ENCODE assay signal across 19 mouse cellular contexts in the genomic region with DNA sequence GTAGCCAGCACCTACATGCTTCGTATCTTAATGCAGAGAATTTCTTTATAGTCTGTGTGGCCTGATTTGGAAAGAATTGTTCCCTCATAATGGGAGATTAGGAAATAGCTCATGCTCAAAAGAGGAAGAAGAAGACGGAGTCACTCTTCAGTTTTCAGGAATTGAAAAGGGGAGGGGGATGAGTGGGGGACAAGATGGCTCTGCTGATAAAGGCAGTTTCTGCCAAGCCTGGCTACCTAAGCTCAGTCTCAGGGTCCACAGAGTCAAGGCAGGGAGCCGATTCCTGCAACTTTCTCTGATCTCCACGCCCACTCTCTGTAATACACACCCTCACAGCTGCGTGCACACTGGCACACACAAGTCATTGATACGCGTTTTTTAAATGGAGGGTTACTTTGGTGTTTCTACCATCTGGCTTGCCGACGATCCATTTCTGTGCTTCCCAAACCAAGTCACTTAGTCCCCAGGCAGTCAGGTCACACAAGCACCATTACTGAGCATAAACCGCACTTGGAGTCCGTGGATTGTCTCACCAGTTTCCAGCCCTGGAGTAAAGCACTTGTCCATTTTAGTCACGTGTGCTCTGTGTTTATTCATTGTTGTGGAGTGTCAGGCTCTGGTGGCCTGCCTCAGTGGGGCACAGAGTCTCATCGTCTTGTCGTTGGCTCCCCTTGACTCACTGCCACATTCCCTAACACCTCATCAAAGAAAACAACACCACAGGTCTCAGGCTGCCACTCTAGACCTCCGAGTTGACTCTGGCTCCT.
DNase-seq lines count a peak whose midpoint lies in the region; ATAC-seq and TF ChIP-seq lines count a peak whose summit lies in the region.
"Had no signal": no experiment of that assay in that cellular context is flagged by ENCODE, and none has a peak within 500 bp of the region (broad histone marks: within the 10 kb centered on the region; RNA-seq: fewer than 3 reads in every experiment).

No protein-coding gene starts in this region.

- peak overlapping the region; percentile 30 for H3K4me2 ChIP-seq in liver, embryonic 11.5 days
- H3K4me2 ChIP-seq in hindbrain, embryonic 16.5 days (ENCODE audit: low read length), result no peak overlapping the region
- H3K4me2 ChIP-seq: forebrain, embryonic 13.5 days; hindbrain, embryonic 14.5 days; kidney, embryonic 15.5 days; lung, embryonic 14.5 days; neural tube, embryonic 13.5 days had no signal

- no peak overlapping the region for H3K9ac ChIP-seq in liver, adult 2 months (ENCODE audit: low read depth, low read length)
- H3K9ac ChIP-seq in MEL (ENCODE audit: control insufficient read depth, low read depth, low read length, poor library complexity, severe bottlenecking), result peak overlapping the region; percentile 18; the same call in 1 of the 2 replicates
- H3K9ac ChIP-seq in liver, embryonic 11.5 days (ENCODE audit: low read depth, low read length), result no peak overlapping the region
- H3K9ac ChIP-seq in hindbrain, embryonic 16.5 days (ENCODE audit: low read depth, low read length), result no peak overlapping the region
- H3K9ac ChIP-seq: forebrain, embryonic 13.5 days; hindbrain, embryonic 14.5 days; kidney, embryonic 15.5 days; lung, embryonic 14.5 days; neural tube, embryonic 13.5 days had no signal

- peak; percentile 76 to 81 for TF ChIP-seq EP300 in MEL (IDR thresholded peaks at IDR 0.05; ENCODE audit: low read depth in 1 of 2, low read length in 2 of 2)

- H3K4me1 ChIP-seq in liver, adult 2 months (ENCODE audit: control insufficient read depth, insufficient read depth, low read length), result no peaks in the 10 kb centered on the region
- H3K4me1 ChIP-seq in MEL (ENCODE audit: control insufficient read depth in 1 of 2, insufficient read depth in 2 of 2, low read length in 2 of 2), result peaks cover 13 to 31% of the 10 kb centered on the region in 2 experiments
- H3K4me1 ChIP-seq in liver, embryonic 11.5 days (replicated peaks; ENCODE audit: control insufficient read depth, insufficient read depth, low read length), result peaks cover 10% of the 10 kb centered on the region; the same call in 1 of the 2 replicates
- no peaks in the 10 kb centered on the region for H3K4me1 ChIP-seq in hindbrain, embryonic 16.5 days (ENCODE audit: control insufficient read depth, insufficient read depth, low read depth, low read length)
- H3K4me1 ChIP-seq: neural tube, embryonic 13.5 days had no signal

- no peak overlapping the region for H3K4me3 ChIP-seq in liver, adult 2 months (ENCODE audit: insufficient read depth, low read depth, low read length)
- H3K4me3 ChIP-seq in MEL (ENCODE audit: control insufficient read depth in 1 of 2, insufficient read depth in 1 of 2, low read depth in 2 of 2, low read length in 2 of 2), result peak overlapping the region; percentile 2 to 30; a peak in 3 of 4 replicates
- no peak overlapping the region for H3K4me3 ChIP-seq in liver, embryonic 11.5 days (ENCODE audit: low read depth, low read length)
- H3K4me3 ChIP-seq in hindbrain, embryonic 16.5 days (ENCODE audit: low read length), result no peak overlapping the region
- H3K4me3 ChIP-seq: forebrain, embryonic 13.5 days; kidney, embryonic 15.5 days; neural tube, embryonic 13.5 days had no signal

- peak; percentile 44; the same call in 1 of the 2 replicates for ATAC-seq in liver, embryonic 11.5 days (replicated peaks; ENCODE audit: low FRiP score)
- ATAC-seq in megakaryocyte, adult 5-6 weeks (ENCODE audit: poor library complexity, severe bottlenecking), result peak; percentile 90
- no peak for ATAC-seq in hindbrain, embryonic 16.5 days
- ATAC-seq in erythroblast, adult 5-6 weeks (replicated peaks; ENCODE audit: low FRiP score, poor library complexity, severe bottlenecking), result no peak
- ATAC-seq in cerebellum, adult (ENCODE audit: insufficient number of reproducible peaks, low FRiP score, low TSS enrichment), result no peak
- ATAC-seq: forebrain, embryonic 13.5 days; intestine, embryonic 16.5 days; Patski had no signal

- no peak for TF ChIP-seq RAD21 in MEL (IDR thresholded peaks at IDR 0.05; ENCODE audit: low read depth, low read length)

- TF ChIP-seq CTCF in liver, adult 2 months (IDR thresholded peaks at IDR 0.05; ENCODE audit: low read depth, low read length), result no peak
- TF ChIP-seq CTCF in MEL (IDR thresholded peaks at IDR 0.05 in 2 of 3, conservative IDR thresholded peaks at IDR 0.05 in 1 of 3; ENCODE audit: control insufficient read depth in 1 of 3, insufficient read depth in 1 of 3, low read depth in 2 of 3, low read length in 3 of 3, poor library complexity in 1 of 3, severe bottlenecking in 1 of 3), result no peak

- no peaks in the 10 kb centered on the region for H3K36me3 ChIP-seq in liver, adult 2 months (ENCODE audit: control insufficient read depth, insufficient read depth, low read length)
- peaks cover 0 to 22% of the 10 kb centered on the region in 2 experiments; a peak in 2 of 4 replicates for H3K36me3 ChIP-seq in MEL (ENCODE audit: control insufficient read depth in 1 of 2, insufficient read depth in 2 of 2, low read length in 2 of 2)
- no peaks in the 10 kb centered on the region for H3K36me3 ChIP-seq in liver, embryonic 11.5 days (ENCODE audit: control insufficient read depth, insufficient read depth, low read length)
- H3K36me3 ChIP-seq in hindbrain, embryonic 16.5 days (ENCODE audit: control insufficient read depth, insufficient read depth, low read length), result no peaks in the 10 kb centered on the region
- H3K36me3 ChIP-seq: kidney, embryonic 15.5 days had no signal

- 67% methylated on average over 15 of the region's 15 CpGs for WGBS in liver, adult 2 months
- WGBS in liver, embryonic 11.5 days, result 44% methylated on average over 15 of the region's 15 CpGs
- 84% methylated on average over 15 of the region's 15 CpGs for WGBS in hindbrain, embryonic 16.5 days

- no peaks in the 10 kb centered on the region for H3K9me3 ChIP-seq in MEL (replicated peaks; ENCODE audit: insufficient read depth, low read length)
- H3K9me3 ChIP-seq in liver, embryonic 11.5 days (ENCODE audit: control insufficient read depth, low read length), result no peaks in the 10 kb centered on the region
- H3K9me3 ChIP-seq in hindbrain, embryonic 16.5 days (ENCODE audit: control insufficient read depth, low read length), result no peaks in the 10 kb centered on the region
- H3K9me3 ChIP-seq: forebrain, embryonic 13.5 days; kidney, embryonic 15.5 days; neural tube, embryonic 13.5 days had no signal

- TF ChIP-seq POLR2A in liver, adult 2 months (IDR thresholded peaks at IDR 0.05; ENCODE audit: extremely low read depth, insufficient read depth, low read length), result no peak
- no peak for TF ChIP-seq POLR2A in MEL (IDR thresholded peaks at IDR 0.05; ENCODE audit: control insufficient read depth in 1 of 2, insufficient read depth in 1 of 2, low read depth in 1 of 2, low read length in 2 of 2, poor library complexity in 1 of 2)

- H3K27ac ChIP-seq in liver, adult 2 months (replicated peaks; ENCODE audit: insufficient read depth, low read depth, low read length), result no peak overlapping the region
- H3K27ac ChIP-seq in MEL (ENCODE audit: control insufficient read depth, low read depth, low read length), result peak overlapping the region; percentile 35; the same call in 1 of the 2 replicates
- no peak overlapping the region; the same call in 1 of the 2 replicates for H3K27ac ChIP-seq in liver, embryonic 11.5 days (ENCODE audit: low read depth, low read length)
- H3K27ac ChIP-seq in hindbrain, embryonic 16.5 days (ENCODE audit: low read depth, low read length), result no peak overlapping the region
- H3K27ac ChIP-seq: forebrain, embryonic 13.5 days; hindbrain, embryonic 14.5 days; kidney, embryonic 15.5 days; neural tube, embryonic 13.5 days had no signal

- DNase-seq in liver, adult 2 months (ENCODE audit: extremely low read depth, low read depth, low spot score), result peak; percentile 7
- DNase-seq in liver, result no peak
- DNase-seq in MEL (ENCODE audit: low read depth, low spot score), result peak; percentile 76
- no peak for DNase-seq in liver, embryonic 11.5 days (ENCODE audit: low spot score)
- DNase-seq: adrenal gland, postnatal 36 days; cerebellum, postnatal 10 days; heart, postnatal 14 days; layer of hippocampus, postnatal 36 days; lung, embryonic 14.5 days had no signal

- H3K27me3 ChIP-seq in liver, adult 2 months (ENCODE audit: control insufficient read depth, insufficient read depth, low read length), result no peaks in the 10 kb centered on the region
- H3K27me3 ChIP-seq in MEL (ENCODE audit: control insufficient read depth in 1 of 2, insufficient read depth in 2 of 2, low read length in 2 of 2), result no peaks in the 10 kb centered on the region
- no peaks in the 10 kb centered on the region for H3K27me3 ChIP-seq in liver, embryonic 11.5 days (replicated peaks; ENCODE audit: control insufficient read depth, insufficient read depth, low read length)
- H3K27me3 ChIP-seq in hindbrain, embryonic 16.5 days (replicated peaks; ENCODE audit: control insufficient read depth, insufficient read depth, low read length), result no peaks in the 10 kb centered on the region
- H3K27me3 ChIP-seq: forebrain, embryonic 13.5 days; kidney, embryonic 15.5 days; neural tube, embryonic 13.5 days; Patski had no signal

- H3K79me2 ChIP-seq in liver, adult 2 months (ENCODE audit: control insufficient read depth, insufficient read depth, low read length), result no peaks in the 10 kb centered on the region
- H3K79me2 ChIP-seq in MEL (ENCODE audit: control insufficient read depth, insufficient read depth, low read length, poor library complexity), result no peaks in the 10 kb centered on the region

TF ChIP-seq in MEL, 35 proteins besides CTCF, POLR2A, EP300 and RAD21:
- TF ChIP-seq GABPA (IDR thresholded peaks at IDR 0.05; ENCODE audit: low read depth, low read length) (no peak), ELF1 (IDR thresholded peaks at IDR 0.05; ENCODE audit: low read depth, low read length) (no peak), TAL1 (IDR thresholded peaks at IDR 0.05; ENCODE audit: low read length) (peak; percentile 66), TCF12 (IDR thresholded peaks at IDR 0.05; ENCODE audit: low read depth, low read length) (peak; percentile 70), GATA1 (IDR thresholded peaks at IDR 0.05; ENCODE audit: low read depth, low read length) (peak; percentile 89), ETS1 (IDR thresholded peaks at IDR 0.05; ENCODE audit: low read depth, low read length) (peak; percentile 63), MAZ (IDR thresholded peaks at IDR 0.05; ENCODE audit: low read depth, low read length) (0 out of 2 replicates have a peak, but pooled peaks have one; percentile 19), SIN3A (IDR thresholded peaks at IDR 0.05; ENCODE audit: low read length) (peak; percentile 27; the same call in 1 of the 2 replicates), ZMIZ1 (IDR thresholded peaks at IDR 0.05; ENCODE audit: low read depth, low read length) (no peak), BHLHE40 (IDR thresholded peaks at IDR 0.05; ENCODE audit: borderline replicate concordance, low read depth, low read length) (peak; percentile 5; the same call in 1 of the 2 replicates), SMC3 (IDR thresholded peaks at IDR 0.05; ENCODE audit: low read depth, low read length) (no peak), RCOR1 (IDR thresholded peaks at IDR 0.05; ENCODE audit: low read depth, low read length) (peak; percentile 80)

Comparison
In these comparisons a context has a peak if more than half of its experiments do, and no peak if none do; other contexts are left out.
1. DNase-seq: peak in liver, adult 2 months (single experiment) and MEL (single experiment); none in liver (single experiment) and liver, embryonic 11.5 days (single experiment).
2. H3K4me3 ChIP-seq: peak in MEL (2 of 2); none in liver, adult 2 months (single experiment), liver, embryonic 11.5 days (single experiment) and hindbrain, embryonic 16.5 days (single experiment).
3. ATAC-seq: peak in liver, embryonic 11.5 days (single experiment) and megakaryocyte, adult 5-6 weeks (single experiment); none in hindbrain, embryonic 16.5 days (single experiment), erythroblast, adult 5-6 weeks (single experiment) and cerebellum, adult (single experiment).